Mouse (Mus musculus) heart, adult 2 months (tissue): ENCODE measurements at regions not wholly inside any gene's neighbourhood (a gene's known extent, or its start where the extent isn't known, plus 50 kb on each side); places are given as distances from the start of the nearest gene placed in this dataset.

Experiments
- EP300 ChIP-seq: fragments of 200-500 bp; IDR thresholded peaks from 2 replicates; pipeline ENCODE4 v1.6.1; 2011; ENCODE audit warnings: low read depth, low read length, control low read depth; ENCODE audit not compliant: insufficient read depth
- POLR2A ChIP-seq: fragments of 200-500 bp; IDR thresholded peaks from 2 replicates; pipeline ENCODE4 v1.6.1; 2011; ENCODE audit warnings: mild to moderate bottlenecking, low read depth, low read length, control low read depth; ENCODE audit not compliant: insufficient read depth

- no peak for TF ChIP-seq EP300
- no peak for TF ChIP-seq POLR2A
Observed at GRCm38 (mm10) chrX:68494398-68495143, 183.8 kb upstream of the Fmr1 start.
